Mouse (Mus musculus) layer of hippocampus, postnatal 10 days (tissue): Measurements from ENCODE around the gene Ptges3l. TPM values are rescaled to one million over a fixed set of nuclear protein-coding genes. Genes with fewer than 3 reads are reported as not detected.
A peak's percentile ranks its signal among the peaks of the same experiment; 100 is the strongest.
"Not testable (repeated sequence)": the region's sequence is repeated elsewhere in the genome, so short reads cannot be mapped to it uniquely, and the experiment has no call there.

ENCODE experiments used
- DNase-seq, 2 experiments: peaks; one replicate each; pipeline ENCODE4 v3.0.0; 2021; ENCODE audit warnings: low spot score in 2 of 2
- microRNA-seq, 2 experiments: library from miRNA; unstranded; fragments of <30 nt; microRNA quantifications; one replicate each; pipeline ENCODE4 v1.2.0; 2021
- total RNA-seq, 2 experiments: library from RNA; stranded (reverse); gene quantifications; 2 replicates each; pipeline ENCODE4 v1.2.3; 2021

Gene Ptges3l
- total RNA-seq, 2 experiments from 2014 or later = 1.3 to 1.9 TPM

- no peak for DNase-seq
These were observed 855 bp downstream of the Ptges3l start, which contains the start of gene Gm27029 for GRCm38 (mm10) chr11:101424105-101424851. Gene Gm27029, minus strand, starts transcription at chr11:101424796.

GRCm38 (mm10) chr11:101420148-101420547 is 5.0 kb downstream of the Ptges3l start:
- no peak for DNase-seq

DNA sequence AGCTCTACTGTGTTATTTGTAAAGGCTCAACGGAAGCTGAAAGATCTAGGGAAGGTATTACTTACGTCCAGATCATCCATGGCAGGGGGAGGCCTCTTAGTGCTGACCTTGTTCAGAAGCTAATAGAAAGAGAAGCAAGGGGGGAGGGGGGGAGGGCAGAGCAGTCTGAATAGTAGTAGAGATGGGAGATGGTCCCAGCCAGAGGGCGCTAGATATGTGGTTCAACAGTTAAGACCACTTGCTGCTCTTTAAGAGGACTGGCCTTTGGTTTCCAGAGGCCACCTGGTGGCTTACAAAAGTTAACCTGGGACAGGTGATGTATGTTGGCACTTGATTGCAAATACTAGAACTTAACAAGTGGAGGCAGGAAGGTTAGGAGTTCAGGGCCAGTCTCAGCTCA is 5.5 kb downstream of the Ptges3l start:
- no peak for DNase-seq

DNA sequence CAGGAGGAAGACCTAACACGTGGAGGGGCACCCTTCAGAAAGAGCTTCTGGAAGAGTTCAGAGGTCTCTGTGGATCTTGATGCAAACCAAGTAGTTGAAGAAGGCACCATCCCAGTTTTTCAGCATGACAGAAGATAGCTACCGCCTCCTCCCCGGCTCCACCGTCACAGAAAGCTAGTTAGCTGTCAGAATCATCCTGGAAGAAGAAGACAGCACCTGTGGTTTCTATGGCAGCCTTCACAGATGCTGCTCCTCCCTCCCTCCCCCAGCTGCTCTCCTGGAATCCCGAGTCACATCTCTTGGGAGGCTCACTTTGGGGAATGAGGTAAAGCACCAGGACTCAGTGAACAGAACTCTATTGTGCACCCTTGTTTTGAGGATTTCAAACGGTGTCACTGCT is 6.1 kb downstream of the Ptges3l start:
- DNase-seq = no peak

DNA sequence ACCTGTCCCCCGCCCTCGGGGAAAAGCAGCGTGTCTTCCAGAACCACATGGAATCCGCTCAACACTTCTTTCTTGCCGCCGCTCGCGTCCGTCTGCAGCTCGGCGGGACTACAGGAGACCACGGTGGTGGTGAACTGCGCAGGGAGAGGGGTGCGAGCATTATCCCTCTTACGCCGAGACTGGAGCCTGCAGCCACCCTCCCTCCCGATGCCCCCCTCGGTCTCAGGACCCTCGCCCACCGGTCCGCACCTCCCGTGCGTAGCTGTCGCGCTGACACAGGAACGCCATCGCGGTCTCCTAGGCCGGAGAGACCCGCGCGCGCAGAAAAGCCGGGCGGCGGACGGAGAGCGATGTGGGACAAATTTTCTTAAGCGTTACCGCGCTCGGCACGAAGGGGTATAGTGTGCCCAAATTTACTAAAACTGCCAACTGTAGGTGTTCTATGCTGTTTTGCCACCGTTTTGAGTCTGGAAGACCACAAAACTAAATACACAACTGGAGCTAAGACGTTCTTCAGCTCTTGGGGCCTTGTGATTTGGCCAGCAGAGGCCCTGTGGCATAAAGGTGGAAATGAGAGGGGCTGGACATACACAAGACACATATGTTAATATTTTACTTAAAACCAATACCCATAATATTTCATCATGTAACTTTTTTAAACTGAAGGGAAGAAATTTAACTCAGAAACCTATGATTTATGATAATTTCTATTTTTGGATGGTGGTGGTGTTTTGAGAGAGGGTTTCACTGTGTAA is 7.9 kb downstream of the Ptges3l start, which contains the start of gene Aarsd1:
Aarsd1 (minus strand) TSS at position 515 of the 755 bp plus-strand sequence.
- DNase-seq = peak; percentile 93

- DNase-seq = no peak
These were observed 8.6 kb downstream of the Ptges3l start for GRCm38 (mm10) chr11:101416433-101417100.

GRCm38 (mm10) chr11:101415306-101415705 is 9.8 kb downstream of the Ptges3l start:
- no peak for DNase-seq

GRCm38 (mm10) chr11:101395110-101395509 is 30.0 kb downstream of the Ptges3l start:
- DNase-seq = peak; percentile 87

DNA sequence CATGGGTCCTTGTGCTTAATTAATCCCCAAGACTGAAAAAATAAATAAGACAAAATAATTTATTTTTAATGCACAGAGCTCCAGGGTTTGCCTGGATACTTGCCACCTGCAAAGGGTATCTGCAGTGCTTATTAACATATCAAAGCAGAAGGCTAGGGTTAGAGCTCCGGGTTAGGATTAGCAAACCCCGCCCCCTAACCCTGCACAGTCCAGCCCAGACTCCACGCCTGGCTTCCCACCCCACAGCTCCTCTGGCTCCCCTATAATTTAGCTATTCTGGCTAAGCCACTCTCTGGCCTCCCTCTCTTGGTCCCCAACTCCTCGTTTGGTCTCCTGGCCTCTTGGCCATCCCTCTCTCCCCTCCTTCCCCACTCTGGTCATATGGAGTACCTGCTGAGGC is 43.3 kb downstream of the Ptges3l start:
- no peak for DNase-seq

- DNase-seq = no peak
These were observed 46.2 kb downstream of the Ptges3l start for GRCm38 (mm10) chr11:101378926-101379325.

DNA sequence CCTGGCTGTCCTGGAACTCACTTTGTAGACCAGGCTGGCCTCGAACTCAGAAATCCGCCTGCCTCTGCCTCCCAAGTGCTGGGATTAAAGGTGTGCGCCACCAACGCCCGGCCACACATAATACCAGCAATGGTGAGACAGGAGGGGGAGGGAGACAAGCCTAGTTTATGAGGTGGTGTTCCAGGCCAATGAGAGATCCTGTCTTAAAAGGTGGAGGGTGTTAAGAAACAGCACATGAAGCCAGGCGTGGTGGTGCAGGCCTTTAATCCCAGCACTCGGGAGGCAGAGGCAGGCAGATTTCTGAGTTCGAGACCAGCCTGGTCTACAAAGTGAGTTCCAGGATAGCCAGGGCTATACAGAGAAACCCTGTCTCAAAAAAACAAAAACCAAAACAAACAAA is 46.9 kb downstream of the Ptges3l start:
- not testable (repeated sequence) for DNase-seq

GRCm38 (mm10) chr11:101374421-101374938 is 50.7 kb downstream of the Ptges3l start:
- DNase-seq = no peak

DNA sequence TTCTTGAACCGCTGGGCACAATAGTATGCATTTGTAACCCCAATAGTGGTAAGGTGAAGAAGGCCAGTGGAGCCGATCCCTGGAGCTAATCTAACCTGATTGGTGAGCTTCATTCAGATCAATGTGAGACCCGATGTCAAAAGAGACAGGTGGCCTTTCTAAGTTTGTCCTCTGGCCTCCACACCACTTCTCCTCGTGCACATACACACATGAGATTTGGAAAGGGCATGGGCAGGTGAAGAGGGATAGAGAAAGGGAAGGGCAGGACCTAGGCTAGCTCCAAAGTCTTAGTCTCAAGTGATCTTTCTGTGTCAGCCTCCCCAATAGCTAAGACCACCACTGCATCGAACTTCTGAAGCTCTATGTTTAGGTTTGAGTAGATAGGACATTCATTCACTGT is 55.0 kb downstream of the Ptges3l start:
- no peak for DNase-seq

Small RNA genes within 50 kb of the gene (microRNA-seq; reads per million reads assigned to microRNA genes)
- gene Mir6929 = 0 to 0.20 reads per million in 2 experiments

Other genes starting within 250 kb of the Ptges3l start
- gene Ccr10, start 249.9 kb downstream of the Ptges3l start, total RNA-seq = not detected
- 10 to 100 TPM; 27.9 to 30.9 TPM for gene Ezh1, start 198.9 kb downstream of the Ptges3l start, total RNA-seq
- 10 to 100 TPM; 69.6 to 70.0 TPM for gene Ramp2, start 179.3 kb downstream of the Ptges3l start, total RNA-seq
- gene Vps25, start 171.6 kb downstream of the Ptges3l start, total RNA-seq = 10 to 100 TPM; 78.4 to 81.9 TPM
- gene Wnk4, start 164.8 kb downstream of the Ptges3l start, total RNA-seq = 1 to 10 TPM; 3.4 to 4.5 TPM
- gene Cntd1, start 146.3 kb downstream of the Ptges3l start, total RNA-seq = under 1 TPM; 0.37 to 0.56 TPM
- gene Coa3, start 146.2 kb downstream of the Ptges3l start, total RNA-seq = 10 to 100 TPM; 92.7 to 93.1 TPM
- gene Becn1, start 123.0 kb downstream of the Ptges3l start, total RNA-seq = 100 to 1,000 TPM; 173 to 195 TPM
- gene Psme3, start 109.1 kb downstream of the Ptges3l start, total RNA-seq = 100 to 1,000 TPM in 1 of 2 experiments, 10 to 100 TPM in 1; 96.6 to 106 TPM
- gene Aoc2, start 100.3 kb downstream of the Ptges3l start, total RNA-seq = 1 to 10 TPM; 4.8 TPM
- gene Aoc3, start 94.7 kb downstream of the Ptges3l start, total RNA-seq = 1 to 10 TPM; 1.7 to 1.8 TPM
- not detected for gene G6pc, start 57.8 kb downstream of the Ptges3l start, total RNA-seq
- gene Aarsd1, start 7.7 kb downstream of the Ptges3l start, total RNA-seq = 10 to 100 TPM; 51.0 to 57.2 TPM
- 1 to 10 TPM; 4.1 to 4.5 TPM for gene Gm27029, start 537 bp downstream of the Ptges3l start, total RNA-seq
- 10 to 100 TPM; 24.4 to 26.4 TPM for gene Rundc1, start 248 bp downstream of the Ptges3l start, total RNA-seq
- 10 to 100 TPM; 66.9 to 67.8 TPM for gene Rpl27, start 17.0 kb upstream of the Ptges3l start, total RNA-seq
- gene Ifi35, start 23.1 kb upstream of the Ptges3l start, total RNA-seq = 1 to 10 TPM; 2.2 to 2.5 TPM
- gene Rnd2, start 39.7 kb upstream of the Ptges3l start, total RNA-seq = 100 to 1,000 TPM; 166 to 176 TPM
- 10 to 100 TPM; 67.0 to 77.7 TPM for gene Vat1, start 40.9 kb upstream of the Ptges3l start, total RNA-seq
- gene Brca1, start 126.6 kb upstream of the Ptges3l start, total RNA-seq = 1 to 10 TPM; 2.7 to 3.3 TPM
- 100 to 1,000 TPM; 161 to 165 TPM for gene Nbr1, start 126.8 kb upstream of the Ptges3l start, total RNA-seq
- 1 to 10 TPM; 2.7 to 3.6 TPM for gene Tmem106a, start 156.9 kb upstream of the Ptges3l start, total RNA-seq
- gene Gm11634, start 173.9 kb upstream of the Ptges3l start, total RNA-seq = not detected
- 1 to 10 TPM; 4.2 to 7.7 TPM for gene Rdm1, start 201.9 kb upstream of the Ptges3l start, total RNA-seq
- 10 to 100 TPM; 12.1 to 13.3 TPM for gene Arl4d, start 240.2 kb upstream of the Ptges3l start, total RNA-seq